Mouse (Mus musculus): Measurements from ENCODE around the gene Gm49661.

- TF ChIP-seq POLR2A (IDR thresholded peaks at IDR 0.05; ENCODE audit: low read depth, low read length) (no peak), CTCF (conservative IDR thresholded peaks at IDR 0.05; ENCODE audit: insufficient read depth, insufficient read length, low read depth, low read length) (0 out of 2 replicates have a peak, but pooled peaks have one; percentile 0)
Observed at GRCm38 (mm10) chr8:84946528-84947240, 22.5 kb downstream of the Gm49661 start, which contains the start of gene Rtbdn.
